Mouse (Mus musculus): ENCODE results near the gene Sun1.

The Sun1 gene

GRCm38 (mm10) chr5:139199995-139200769 is at the start of gene Sun1:
Gene Sun1 (plus strand): TSS chr5:139200637.
- in situ Hi-C loops (cut with MseI, MboI) = no loop called here

- in situ Hi-C loops (cut with MseI, MboI) = no loop called here
These were observed 39.5 kb upstream of the Sun1 start for GRCm38 (mm10) chr5:139160899-139161298.

GRCm38 (mm10) chr5:139161632-139162031 is 38.8 kb upstream of the Sun1 start:
- in situ Hi-C loops (cut with MseI, MboI) = no loop called here

- in situ Hi-C loops (cut with MseI, MboI) = no loop called here
These were observed 33.6 kb upstream of the Sun1 start for GRCm38 (mm10) chr5:139166781-139167361.

- in situ Hi-C loops (cut with MseI, MboI) = no loop called here
These were observed 32.9 kb upstream of the Sun1 start for GRCm38 (mm10) chr5:139167548-139167947.

- in situ Hi-C loops (cut with MseI, MboI) = loop anchor here in 1 of 2 experiments (10.0 kb wide), 1 partner anchor 327 kb away; no protein-coding TSS in a partner anchor
These were observed 28.5 kb upstream of the Sun1 start for GRCm38 (mm10) chr5:139171929-139172328.

GRCm38 (mm10) chr5:139174141-139174540 is 26.3 kb upstream of the Sun1 start:
- in situ Hi-C loops (cut with MseI, MboI) = loop anchor here in 1 of 2 experiments (10.0 kb wide), 1 partner anchor 329 kb away; no protein-coding TSS in a partner anchor

DNA sequence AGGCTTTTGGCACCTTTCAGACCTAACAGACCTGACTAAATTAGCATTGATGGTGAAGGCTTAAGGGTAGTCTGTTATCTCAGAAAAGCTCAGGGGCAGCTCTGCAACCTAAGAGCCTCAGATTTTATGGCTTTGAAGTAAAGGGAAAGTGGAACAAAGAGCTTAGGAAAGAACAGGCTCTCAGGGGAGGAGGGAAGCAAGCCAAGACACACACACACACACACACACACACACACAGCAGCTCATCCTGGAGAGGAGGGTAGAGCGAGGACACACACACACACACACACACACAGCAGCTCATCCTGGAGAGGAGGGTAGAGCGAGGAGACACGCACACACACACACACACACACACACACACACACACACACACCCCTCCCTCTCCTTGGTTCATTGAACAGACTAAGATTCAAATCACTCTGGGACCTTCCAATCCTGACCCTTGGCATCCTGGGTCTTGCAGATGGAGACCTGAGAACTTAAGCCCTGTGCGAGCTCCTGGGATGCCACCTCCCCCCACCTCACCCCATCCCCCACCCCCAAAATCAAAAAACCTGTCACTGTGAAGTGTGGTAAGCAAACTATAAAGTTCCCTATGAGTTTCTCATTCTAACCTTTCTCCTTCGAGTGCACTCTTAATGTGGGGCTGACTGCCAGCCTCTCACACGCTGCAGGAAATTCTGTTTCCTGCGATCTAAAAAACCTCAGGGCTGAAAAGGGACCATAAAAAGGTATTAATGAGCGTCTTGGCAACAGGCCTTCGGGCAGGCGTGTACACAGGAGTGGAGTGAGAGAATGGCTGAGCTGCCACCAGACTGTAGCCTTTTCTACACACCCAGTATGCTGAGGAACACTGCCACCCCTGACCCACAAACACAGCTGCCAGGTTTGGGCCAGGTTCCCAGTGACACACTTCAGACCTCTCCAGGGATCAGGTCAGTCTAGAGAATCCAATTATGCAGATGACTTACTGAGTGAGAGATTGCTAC is 25.6 kb upstream of the Sun1 start:
- in situ Hi-C loops (cut with MseI, MboI) = loop anchor here in 1 of 2 experiments (10.0 kb wide), 1 partner anchor 330 kb away; no protein-coding TSS in a partner anchor

DNA sequence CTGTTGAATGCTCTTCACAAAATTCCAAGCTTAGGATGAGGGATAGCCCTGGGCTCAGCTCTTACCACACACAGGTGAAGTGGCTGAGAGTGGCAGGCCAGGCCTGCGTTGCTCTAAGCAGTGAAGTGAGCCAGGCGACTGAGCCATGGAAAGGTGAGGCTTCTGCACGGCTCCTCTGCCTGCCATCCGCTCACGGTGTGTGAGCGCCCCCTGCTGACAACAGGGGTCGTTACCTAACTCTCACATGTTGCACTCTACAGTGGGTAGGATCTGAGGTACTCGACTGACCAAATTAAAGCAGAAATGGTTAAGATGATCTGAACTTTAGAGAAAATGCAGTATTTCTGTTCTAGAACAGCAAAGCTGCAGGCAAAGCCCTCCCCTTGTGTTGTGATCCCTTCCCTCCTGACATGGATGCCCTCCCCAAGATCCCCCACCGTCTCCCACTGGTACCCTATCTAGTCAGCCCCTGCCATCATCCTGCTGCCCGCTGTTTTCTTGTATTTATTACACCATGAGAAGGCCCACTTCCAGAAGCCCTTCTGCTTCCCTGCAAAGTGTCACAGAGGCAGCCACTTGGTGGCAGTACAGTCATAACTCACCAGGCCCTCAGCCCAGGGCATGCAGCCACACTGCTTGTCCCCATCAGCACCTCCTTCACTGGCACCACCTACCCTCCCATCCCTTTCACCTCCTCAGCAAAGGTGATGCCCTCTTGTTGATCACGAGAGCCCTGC is 21.4 kb upstream of the Sun1 start:
- in situ Hi-C loops (cut with MseI, MboI) = loop anchor here in 1 of 2 experiments (10.0 kb wide), 1 partner anchor 334 kb away; no protein-coding TSS in a partner anchor

GRCm38 (mm10) chr5:139183131-139183530 is 17.3 kb upstream of the Sun1 start:
- in situ Hi-C loops (cut with MseI, MboI) = no loop called here

GRCm38 (mm10) chr5:139183601-139184000 is 16.8 kb upstream of the Sun1 start:
- in situ Hi-C loops (cut with MseI, MboI) = no loop called here

- in situ Hi-C loops (cut with MseI, MboI) = no loop called here
These were observed 15.5 kb upstream of the Sun1 start for GRCm38 (mm10) chr5:139184897-139185296.

GRCm38 (mm10) chr5:139189726-139190125 is 10.7 kb upstream of the Sun1 start:
- in situ Hi-C loops (cut with MseI, MboI) = no loop called here

GRCm38 (mm10) chr5:139190958-139191357 is 9.5 kb upstream of the Sun1 start:
- in situ Hi-C loops (cut with MseI, MboI) = no loop called here

DNA sequence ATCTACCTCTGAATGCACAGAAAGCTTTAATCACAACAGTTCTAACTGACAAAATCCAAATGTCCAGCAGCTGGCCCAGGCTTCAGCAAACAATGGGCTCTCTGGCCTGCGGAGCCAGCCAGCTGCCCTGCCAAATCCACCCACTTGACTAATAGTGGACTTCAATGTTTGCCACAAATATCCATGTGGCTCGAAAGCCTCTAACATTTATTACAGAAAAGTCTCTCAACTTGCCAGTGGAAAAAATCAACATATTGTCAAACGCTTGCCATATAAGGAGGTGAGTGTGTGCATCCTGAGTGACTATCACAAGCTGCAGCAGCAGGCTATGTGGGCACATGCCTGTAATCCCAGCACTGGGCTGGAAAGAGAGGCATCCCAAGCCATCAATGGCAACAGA is 1.7 kb upstream of the Sun1 start:
- in situ Hi-C loops (cut with MseI, MboI) = no loop called here

- in situ Hi-C loops (cut with MseI, MboI) = no loop called here
These were observed 822 bp upstream of the Sun1 start for GRCm38 (mm10) chr5:139199636-139199994.

- in situ Hi-C loops (cut with MseI, MboI) = no loop called here
These were observed 533 bp downstream of the Sun1 start for GRCm38 (mm10) chr5:139200770-139201569.

GRCm38 (mm10) chr5:139202127-139202526 is 1.7 kb downstream of the Sun1 start:
- in situ Hi-C loops (cut with MseI, MboI) = no loop called here

DNA sequence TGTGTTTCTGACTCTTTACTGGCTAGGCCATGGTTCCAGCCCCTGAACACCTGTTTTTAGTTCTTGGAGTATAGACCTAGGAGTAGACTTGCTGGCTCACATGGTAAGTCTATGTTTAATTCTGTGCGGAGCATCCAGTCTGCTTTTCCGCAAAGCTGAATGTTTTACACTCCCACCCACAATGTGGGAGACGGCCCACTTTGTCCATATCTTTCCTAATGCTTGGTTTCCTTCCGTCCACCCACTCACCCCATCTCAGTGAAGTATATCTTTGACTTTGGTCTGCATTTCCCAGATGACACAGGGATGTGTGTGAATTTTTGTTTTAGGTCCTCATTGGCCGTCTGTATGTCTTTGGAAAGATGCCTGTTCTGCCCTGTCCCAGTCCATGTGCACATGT is 2.9 kb downstream of the Sun1 start:
- in situ Hi-C loops (cut with MseI, MboI) = no loop called here

GRCm38 (mm10) chr5:139206081-139206480 is 5.6 kb downstream of the Sun1 start:
- in situ Hi-C loops (cut with MseI, MboI) = no loop called here
